Mouse (Mus musculus): ENCODE data around the gene Pwp2. TPM values are rescaled to one million over a fixed set of nuclear protein-coding genes. Genes with fewer than 3 reads are reported as not detected.

The Pwp2 gene
- polyA plus RNA-seq (2012; rRNA removed), result 17.2 and 17.8 TPM in 2 replicates

DNA sequence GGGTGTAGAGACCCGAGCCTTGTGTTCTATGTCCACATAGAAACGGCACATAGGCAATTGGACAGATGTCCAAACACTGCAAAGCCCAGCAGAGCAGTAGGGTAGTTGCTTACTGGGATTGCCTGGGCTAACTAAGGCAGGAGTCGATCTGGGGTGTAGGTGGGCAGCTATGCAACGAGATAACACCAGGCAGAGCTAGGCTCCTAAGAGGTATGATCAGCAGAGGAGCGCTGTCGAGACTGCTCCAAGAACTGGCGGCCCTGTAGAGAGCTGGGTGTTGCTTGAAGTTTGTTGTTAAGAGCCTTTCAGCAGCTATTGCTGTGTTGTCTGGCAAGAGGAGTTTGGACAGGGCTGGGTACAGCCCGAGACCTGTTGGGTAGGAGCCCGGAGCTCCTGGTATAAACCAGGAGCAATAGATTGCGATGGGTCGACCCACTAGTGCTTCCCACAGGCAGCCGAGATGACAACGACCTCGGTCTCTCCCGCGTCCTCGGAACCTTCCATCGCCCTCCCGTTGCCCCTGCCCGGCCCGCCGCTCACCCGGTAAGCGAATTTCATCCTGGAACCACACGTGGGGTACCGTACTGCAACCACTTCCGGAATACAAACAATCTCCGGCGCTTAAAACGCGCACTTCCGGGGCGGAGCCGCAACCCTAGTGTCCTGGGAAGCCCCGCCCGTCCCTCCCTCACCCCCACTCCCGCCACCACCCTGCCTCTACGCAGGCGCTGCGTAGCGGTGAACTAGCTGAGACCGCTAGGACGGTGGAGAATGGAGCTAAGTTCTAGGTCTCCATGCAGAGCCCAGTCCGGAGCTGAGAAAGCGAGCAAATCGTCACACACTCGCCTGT lies at the start of gene Pwp2:
Gene Pwp2, minus strand, starts transcription at position 619 of the 850 bp plus-strand sequence.
- DNase-seq, result peak; percentile 89 to 90
- no peak within 1 kb of the TSS; the same call in 1 of the 2 replicates for H3K27ac ChIP-seq (ENCODE audit: insufficient read depth, low read length)
- H3K4me1 ChIP-seq (ENCODE audit: control insufficient read depth, insufficient read depth, low read length), result no peaks in the 10 kb centered on the region
- TF ChIP-seq CTCF (IDR thresholded peaks at IDR 0.05; ENCODE audit: borderline replicate concordance, insufficient read depth, low read depth, low read length), result peak; percentile 14; the same call in 1 of the 2 replicates
- TF ChIP-seq POLR2A (IDR thresholded peaks at IDR 0.05; ENCODE audit: borderline replicate concordance, insufficient read depth, low read length), result peak; percentile 92
- WGBS, result 1% methylated on average over 47 of the region's 47 CpGs
- H3K4me3 ChIP-seq (replicated peaks; ENCODE audit: insufficient read depth, low read depth, low read length), result peak within 1 kb of the TSS; percentile 63
- H3K27me3 ChIP-seq (ENCODE audit: control insufficient read depth, insufficient read depth, low read length), result no peaks in the 10 kb centered on the region

DNA sequence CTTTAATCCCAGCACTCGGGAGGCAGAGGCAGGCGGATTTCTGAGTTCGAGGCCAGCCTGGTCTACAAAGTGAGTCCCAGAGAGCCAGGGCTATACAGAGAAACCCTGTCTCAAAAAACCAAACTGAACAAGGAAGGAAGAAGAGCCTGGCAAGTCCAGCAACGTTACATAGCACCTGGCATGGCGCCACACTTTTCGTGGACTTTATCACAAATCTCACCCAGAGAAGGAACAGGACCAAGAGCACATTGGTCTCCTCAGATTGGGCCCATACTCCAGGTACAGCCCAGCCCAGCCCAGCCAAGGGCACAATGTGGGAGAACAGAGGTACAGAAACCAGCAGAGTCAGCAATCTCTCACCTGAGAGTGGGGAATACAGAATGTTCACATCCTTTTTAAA lies 48.8 kb upstream of the Pwp2 start:
- DNase-seq, result no peak
- 66% methylated on average over 6 of the region's 6 CpGs for WGBS
- Histone ChIP-seq H3K4me1 (ENCODE audit: control insufficient read depth, insufficient read depth, low read length) (peaks cover 34% of the 10 kb centered on the region), H3K27me3 (ENCODE audit: control insufficient read depth, insufficient read depth, low read length) (no peaks in the 10 kb centered on the region), H3K4me3 (replicated peaks; ENCODE audit: insufficient read depth, low read depth, low read length) (no peak overlapping the region), H3K27ac (ENCODE audit: insufficient read depth, low read length) (no peak overlapping the region)
- TF ChIP-seq CTCF (IDR thresholded peaks at IDR 0.05; ENCODE audit: borderline replicate concordance, insufficient read depth, low read depth, low read length) (no peak), POLR2A (IDR thresholded peaks at IDR 0.05; ENCODE audit: borderline replicate concordance, insufficient read depth, low read length) (no peak)

DNA sequence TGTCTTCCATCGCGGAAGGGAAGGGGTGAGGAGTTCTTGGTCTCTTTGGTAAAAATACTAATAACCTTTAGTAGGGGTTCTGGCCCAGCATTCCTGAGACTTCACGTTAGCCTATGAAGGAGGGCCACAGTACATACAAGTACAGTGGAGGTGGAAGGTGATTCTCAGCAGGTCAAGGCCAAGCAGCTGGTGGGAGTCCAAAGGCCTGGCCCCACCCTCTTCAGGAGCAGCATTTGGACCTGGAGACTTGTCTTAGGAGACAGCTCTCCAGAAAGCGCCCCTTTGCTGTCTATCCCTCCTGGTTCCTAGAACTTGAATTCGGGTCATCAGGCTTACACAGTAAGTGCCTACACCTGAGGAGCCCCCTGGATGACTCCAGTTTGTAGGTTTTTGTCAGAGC lies 48.2 kb upstream of the Pwp2 start:
- no peaks in the 10 kb centered on the region for H3K27me3 ChIP-seq (ENCODE audit: control insufficient read depth, insufficient read depth, low read length)
- peaks cover 32% of the 10 kb centered on the region for H3K4me1 ChIP-seq (ENCODE audit: control insufficient read depth, insufficient read depth, low read length)
- no peak for DNase-seq
- no peak overlapping the region for H3K4me3 ChIP-seq (replicated peaks; ENCODE audit: insufficient read depth, low read depth, low read length)
- H3K27ac ChIP-seq (ENCODE audit: insufficient read depth, low read length), result no peak overlapping the region
- TF ChIP-seq POLR2A (IDR thresholded peaks at IDR 0.05; ENCODE audit: borderline replicate concordance, insufficient read depth, low read length) (no peak), CTCF (IDR thresholded peaks at IDR 0.05; ENCODE audit: borderline replicate concordance, insufficient read depth, low read depth, low read length) (no peak)
- 92% methylated on average over 5 of the region's 5 CpGs for WGBS

DNA sequence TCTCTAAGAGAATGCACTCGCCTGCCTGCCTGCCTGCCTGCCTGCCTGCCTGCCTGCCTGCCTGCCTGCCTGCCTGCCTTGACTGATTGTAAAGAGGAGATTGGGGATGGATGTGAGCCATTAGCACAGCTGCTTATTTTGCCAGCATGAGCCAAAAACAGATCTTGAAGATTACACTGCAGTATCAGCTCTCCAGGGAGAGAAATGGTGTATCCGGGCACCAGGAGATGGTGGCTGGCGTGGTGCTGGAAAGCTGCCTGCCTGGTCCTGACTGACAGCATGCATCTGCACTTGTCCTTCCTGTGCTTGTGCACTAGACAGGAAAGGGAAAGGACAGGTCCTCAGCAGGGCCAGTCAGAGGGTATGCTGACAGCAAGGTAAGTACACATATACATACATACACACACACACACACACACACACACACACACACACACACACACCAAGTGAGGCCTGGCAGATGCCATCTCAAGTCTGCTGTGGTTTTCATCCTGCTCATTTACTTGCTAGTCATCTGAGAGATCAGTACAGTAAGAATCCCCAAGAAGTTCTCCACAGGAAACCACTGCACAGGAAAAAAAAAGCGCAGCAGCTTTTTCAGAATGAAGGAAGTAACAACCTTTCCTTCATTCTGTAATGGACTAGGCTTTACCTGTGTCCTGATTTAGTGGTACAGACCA lies 47.5 kb upstream of the Pwp2 start:
- no peak for DNase-seq
- H3K4me1 ChIP-seq (ENCODE audit: control insufficient read depth, insufficient read depth, low read length), result peaks cover 35% of the 10 kb centered on the region
- H3K27me3 ChIP-seq (ENCODE audit: control insufficient read depth, insufficient read depth, low read length), result no peaks in the 10 kb centered on the region
- peak overlapping the region; percentile 49; the same call in 1 of the 2 replicates for H3K27ac ChIP-seq (ENCODE audit: insufficient read depth, low read length)
- 53% methylated on average over 4 of the region's 4 CpGs for WGBS
- TF ChIP-seq CTCF (IDR thresholded peaks at IDR 0.05; ENCODE audit: borderline replicate concordance, insufficient read depth, low read depth, low read length) (no peak), POLR2A (IDR thresholded peaks at IDR 0.05; ENCODE audit: borderline replicate concordance, insufficient read depth, low read length) (no peak)
- no peak overlapping the region for H3K4me3 ChIP-seq (replicated peaks; ENCODE audit: insufficient read depth, low read depth, low read length)

DNA sequence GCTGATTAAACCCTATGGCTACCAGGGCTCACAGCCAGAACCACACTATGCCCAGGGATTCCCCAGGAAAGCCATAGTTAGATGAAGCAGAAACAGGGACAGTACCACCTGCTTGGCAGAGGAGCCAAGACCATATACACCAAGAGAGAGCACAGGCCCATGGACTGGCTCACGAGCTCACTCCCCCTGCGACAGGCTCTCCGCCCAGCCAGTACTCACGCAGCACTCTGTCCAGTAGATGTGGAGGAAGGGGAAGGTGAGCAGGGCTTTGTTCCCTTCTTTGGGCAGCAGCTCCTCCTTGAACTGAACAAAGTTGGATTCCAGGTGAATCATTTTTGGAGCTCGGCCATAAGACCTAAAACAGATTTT lies 43.6 kb upstream of the Pwp2 start:
- Histone ChIP-seq H3K27me3 (ENCODE audit: control insufficient read depth, insufficient read depth, low read length) (no peaks in the 10 kb centered on the region), H3K4me3 (replicated peaks; ENCODE audit: insufficient read depth, low read depth, low read length) (no peak overlapping the region), H3K27ac (ENCODE audit: insufficient read depth, low read length) (peak overlapping the region; percentile 2; the same call in 1 of the 2 replicates), H3K4me1 (ENCODE audit: control insufficient read depth, insufficient read depth, low read length) (peaks cover 16% of the 10 kb centered on the region)
- TF ChIP-seq POLR2A (IDR thresholded peaks at IDR 0.05; ENCODE audit: borderline replicate concordance, insufficient read depth, low read length) (no peak), CTCF (IDR thresholded peaks at IDR 0.05; ENCODE audit: borderline replicate concordance, insufficient read depth, low read depth, low read length) (no peak)
- DNase-seq, result no peak
- 41% methylated on average over 5 of the region's 5 CpGs for WGBS

DNA sequence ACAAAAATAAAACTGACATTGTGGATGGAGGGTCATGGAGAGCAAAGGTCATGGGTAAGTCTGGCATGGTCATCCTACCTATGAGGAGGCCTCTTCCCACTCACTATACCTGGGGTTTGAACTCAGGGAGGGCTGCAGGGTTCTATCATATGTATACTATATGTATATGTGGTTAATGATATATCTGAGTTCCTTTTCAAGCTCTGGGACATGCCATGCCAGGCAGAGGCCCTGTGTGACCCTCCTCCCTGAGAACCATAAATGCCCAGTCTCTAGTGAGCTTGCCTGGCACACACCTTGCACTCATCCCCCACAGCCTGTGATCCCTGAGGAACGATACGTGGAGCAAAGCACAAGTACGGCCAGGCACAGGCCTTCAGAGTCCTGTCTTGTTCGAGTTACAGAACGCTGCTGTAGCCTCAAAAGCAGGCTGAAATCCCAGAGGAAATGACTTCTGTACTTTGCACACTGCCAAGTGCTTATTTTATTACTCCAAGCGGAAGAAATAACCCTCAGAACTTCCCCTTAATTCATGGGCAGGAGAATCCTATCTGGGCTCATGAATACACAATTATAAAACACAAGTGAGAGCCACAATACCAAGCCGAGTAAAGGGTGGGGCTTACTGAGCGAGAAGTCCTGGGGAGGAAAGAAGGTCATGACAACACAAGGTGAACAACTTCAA lies 43.1 kb upstream of the Pwp2 start:
- Histone ChIP-seq H3K4me3 (replicated peaks; ENCODE audit: insufficient read depth, low read depth, low read length) (no peak overlapping the region), H3K4me1 (ENCODE audit: control insufficient read depth, insufficient read depth, low read length) (peaks cover 13% of the 10 kb centered on the region), H3K27ac (ENCODE audit: insufficient read depth, low read length) (no peak overlapping the region), H3K27me3 (ENCODE audit: control insufficient read depth, insufficient read depth, low read length) (no peaks in the 10 kb centered on the region)
- TF ChIP-seq CTCF (IDR thresholded peaks at IDR 0.05; ENCODE audit: borderline replicate concordance, insufficient read depth, low read depth, low read length) (no peak), POLR2A (IDR thresholded peaks at IDR 0.05; ENCODE audit: borderline replicate concordance, insufficient read depth, low read length) (no peak)
- no peak for DNase-seq
- 26% methylated on average over 8 of the region's 8 CpGs for WGBS

DNA sequence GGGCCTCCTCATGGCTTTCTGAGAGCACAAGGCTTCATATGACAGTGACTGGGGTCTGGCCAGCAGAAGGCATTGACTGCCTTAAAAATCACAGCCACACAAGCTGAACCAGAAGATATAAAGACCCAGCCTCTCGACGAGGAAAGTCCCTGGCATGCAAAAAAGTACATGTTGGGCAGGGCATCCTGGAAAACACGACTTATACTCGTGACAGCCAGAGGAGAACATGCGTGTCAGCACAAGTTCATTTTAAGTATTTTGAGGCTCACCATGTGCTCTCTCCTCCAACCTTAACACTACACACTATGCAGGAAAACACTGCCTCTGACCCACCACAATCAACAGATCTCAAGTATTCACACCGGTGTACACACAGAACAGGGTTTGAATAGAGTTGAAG lies 39.2 kb upstream of the Pwp2 start:
- WGBS, result 89% methylated on average over 6 of the region's 6 CpGs
- no peak for DNase-seq
- TF ChIP-seq POLR2A (IDR thresholded peaks at IDR 0.05; ENCODE audit: borderline replicate concordance, insufficient read depth, low read length) (no peak), CTCF (IDR thresholded peaks at IDR 0.05; ENCODE audit: borderline replicate concordance, insufficient read depth, low read depth, low read length) (no peak)
- H3K4me1 ChIP-seq (ENCODE audit: control insufficient read depth, insufficient read depth, low read length), result peaks cover 7% of the 10 kb centered on the region
- no peak overlapping the region for H3K27ac ChIP-seq (ENCODE audit: insufficient read depth, low read length)
- no peak overlapping the region for H3K4me3 ChIP-seq (replicated peaks; ENCODE audit: insufficient read depth, low read depth, low read length)
- no peaks in the 10 kb centered on the region for H3K27me3 ChIP-seq (ENCODE audit: control insufficient read depth, insufficient read depth, low read length)

Measured in cerebellum, adult 2 months (tissue).